Mouse (Mus musculus): ENCODE data around the gene Nptn. TPM values are rescaled to one million over a fixed set of nuclear protein-coding genes. Genes with fewer than 3 reads are reported as not detected.

The Nptn gene
- polyA plus RNA-seq, 1 experiment from 2014 or later: 130 TPM

GRCm38 (mm10) chr9:58675371-58675770 lies 93.3 kb downstream of the Nptn start:
- Histone ChIP-seq H3K4me3 (ENCODE audit: low read depth, low read length) (no peak overlapping the region), H3K27me3 (ENCODE audit: control insufficient read depth, insufficient read depth, low read length) (no peaks in the 10 kb centered on the region), H3K9me3 (ENCODE audit: control insufficient read depth, low read length) (0 out of 2 replicates have a peak, but pooled peaks cover 2% of the 10 kb centered on the region), H3K9ac (ENCODE audit: low read length) (no peak overlapping the region), H3K36me3 (ENCODE audit: control insufficient read depth, insufficient read depth, low read length) (no peaks in the 10 kb centered on the region), H3K27ac (replicated peaks) (no peak overlapping the region), H3K4me1 (replicated peaks; ENCODE audit: control insufficient read depth, insufficient read depth) (no peaks in the 10 kb centered on the region), H3K4me2 (replicated peaks; ENCODE audit: low read depth) (no peak overlapping the region)
- 57% methylated on average over 6 of the region's 6 CpGs for WGBS
- TF ChIP-seq EP300 (optimal IDR thresholded peaks at IDR 0.05) (no peak), CTCF (IDR thresholded peaks at IDR 0.05; ENCODE audit: low read depth) (no peak)
- ATAC-seq (ENCODE audit: low FRiP score, low TSS enrichment): no peak
- DNase-seq (ENCODE audit: low spot score): no peak

GRCm38 (mm10) chr9:58681411-58681810 lies 99.4 kb downstream of the Nptn start:
- Histone ChIP-seq H3K27me3 (ENCODE audit: control insufficient read depth, insufficient read depth, low read length) (no peaks in the 10 kb centered on the region), H3K9me3 (ENCODE audit: control insufficient read depth, low read length) (0 out of 2 replicates have a peak, but pooled peaks cover 2% of the 10 kb centered on the region), H3K4me1 (replicated peaks; ENCODE audit: control insufficient read depth, insufficient read depth) (no peaks in the 10 kb centered on the region), H3K9ac (ENCODE audit: low read length) (no peak overlapping the region), H3K4me3 (ENCODE audit: low read depth, low read length) (no peak overlapping the region), H3K4me2 (replicated peaks; ENCODE audit: low read depth) (no peak overlapping the region), H3K36me3 (ENCODE audit: control insufficient read depth, insufficient read depth, low read length) (no peaks in the 10 kb centered on the region), H3K27ac (replicated peaks) (no peak overlapping the region)
- no peak for TF ChIP-seq CTCF (IDR thresholded peaks at IDR 0.05; ENCODE audit: low read depth)
- no peak for TF ChIP-seq EP300 (optimal IDR thresholded peaks at IDR 0.05)
- 32% methylated on average over 2 of the region's 2 CpGs for WGBS
- no peak for DNase-seq (ENCODE audit: low spot score)
- no peak for ATAC-seq (ENCODE audit: low FRiP score, low TSS enrichment)

- ATAC-seq (ENCODE audit: low FRiP score, low TSS enrichment) (no peak), DNase-seq (ENCODE audit: low spot score) (no peak)
- Histone ChIP-seq H3K4me3 (ENCODE audit: low read depth, low read length) (no peak overlapping the region), H3K9ac (ENCODE audit: low read length) (no peak overlapping the region), H3K4me2 (replicated peaks; ENCODE audit: low read depth) (no peak overlapping the region), H3K27me3 (ENCODE audit: control insufficient read depth, insufficient read depth, low read length) (no peaks in the 10 kb centered on the region), H3K4me1 (replicated peaks; ENCODE audit: control insufficient read depth, insufficient read depth) (no peaks in the 10 kb centered on the region), H3K27ac (replicated peaks) (no peak overlapping the region), H3K9me3 (ENCODE audit: control insufficient read depth, low read length) (0 out of 2 replicates have a peak, but pooled peaks cover 2% of the 10 kb centered on the region), H3K36me3 (ENCODE audit: control insufficient read depth, insufficient read depth, low read length) (no peaks in the 10 kb centered on the region)
- no peak for TF ChIP-seq CTCF (IDR thresholded peaks at IDR 0.05; ENCODE audit: low read depth)
- no peak for TF ChIP-seq EP300 (optimal IDR thresholded peaks at IDR 0.05)
- 58% methylated on average over 6 of the region's 6 CpGs for WGBS
Observed at GRCm38 (mm10) chr9:58682106-58682505, 100.1 kb downstream of the Nptn start.

- ATAC-seq (ENCODE audit: low FRiP score, low TSS enrichment): no peak
- 58% methylated on average over 6 of the region's 6 CpGs for WGBS
- Histone ChIP-seq H3K4me3 (ENCODE audit: low read depth, low read length) (no peak overlapping the region), H3K4me1 (replicated peaks; ENCODE audit: control insufficient read depth, insufficient read depth) (no peaks in the 10 kb centered on the region), H3K9ac (ENCODE audit: low read length) (no peak overlapping the region), H3K4me2 (replicated peaks; ENCODE audit: low read depth) (no peak overlapping the region), H3K27ac (replicated peaks) (no peak overlapping the region), H3K27me3 (ENCODE audit: control insufficient read depth, insufficient read depth, low read length) (no peaks in the 10 kb centered on the region), H3K36me3 (ENCODE audit: control insufficient read depth, insufficient read depth, low read length) (no peaks in the 10 kb centered on the region), H3K9me3 (ENCODE audit: control insufficient read depth, low read length) (0 out of 2 replicates have a peak, but pooled peaks cover 2% of the 10 kb centered on the region)
- DNase-seq (ENCODE audit: low spot score): no peak
- TF ChIP-seq EP300 (optimal IDR thresholded peaks at IDR 0.05) (no peak), CTCF (IDR thresholded peaks at IDR 0.05; ENCODE audit: low read depth) (no peak)
Observed at GRCm38 (mm10) chr9:58683372-58683771, 101.3 kb downstream of the Nptn start.

GRCm38 (mm10) chr9:58685290-58685689 lies 103.2 kb downstream of the Nptn start:
- ATAC-seq (ENCODE audit: low FRiP score, low TSS enrichment) (no peak), DNase-seq (ENCODE audit: low spot score) (no peak)
- H3K4me1 ChIP-seq (replicated peaks; ENCODE audit: control insufficient read depth, insufficient read depth): no peaks in the 10 kb centered on the region
- no peak overlapping the region for H3K9ac ChIP-seq (ENCODE audit: low read length)
- WGBS: 82% methylated on average over 10 of the region's 10 CpGs
- no peaks in the 10 kb centered on the region for H3K27me3 ChIP-seq (ENCODE audit: control insufficient read depth, insufficient read depth, low read length)
- H3K36me3 ChIP-seq (ENCODE audit: control insufficient read depth, insufficient read depth, low read length): no peaks in the 10 kb centered on the region
- H3K4me3 ChIP-seq (ENCODE audit: low read depth, low read length): no peak overlapping the region
- H3K4me2 ChIP-seq (replicated peaks; ENCODE audit: low read depth): no peak overlapping the region
- no peak overlapping the region for H3K27ac ChIP-seq (replicated peaks)
- TF ChIP-seq CTCF (IDR thresholded peaks at IDR 0.05; ENCODE audit: low read depth): no peak
- TF ChIP-seq EP300 (optimal IDR thresholded peaks at IDR 0.05): no peak
- no peaks in the 10 kb centered on the region for H3K9me3 ChIP-seq (ENCODE audit: control insufficient read depth, low read length)

GRCm38 (mm10) chr9:58688076-58688475 lies 106.0 kb downstream of the Nptn start:
- ATAC-seq (ENCODE audit: low FRiP score, low TSS enrichment) (no peak), DNase-seq (ENCODE audit: low spot score) (no peak)
- H3K36me3 ChIP-seq (ENCODE audit: control insufficient read depth, insufficient read depth, low read length): no peaks in the 10 kb centered on the region
- H3K4me3 ChIP-seq (ENCODE audit: low read depth, low read length): no peak overlapping the region
- no peaks in the 10 kb centered on the region for H3K4me1 ChIP-seq (replicated peaks; ENCODE audit: control insufficient read depth, insufficient read depth)
- H3K27ac ChIP-seq (replicated peaks): no peak overlapping the region
- H3K27me3 ChIP-seq (ENCODE audit: control insufficient read depth, insufficient read depth, low read length): no peaks in the 10 kb centered on the region
- 71% methylated on average over 4 of the region's 4 CpGs for WGBS
- TF ChIP-seq CTCF (IDR thresholded peaks at IDR 0.05; ENCODE audit: low read depth) (no peak), EP300 (optimal IDR thresholded peaks at IDR 0.05) (no peak)
- no peaks in the 10 kb centered on the region for H3K9me3 ChIP-seq (ENCODE audit: control insufficient read depth, low read length)
- H3K4me2 ChIP-seq (replicated peaks; ENCODE audit: low read depth): no peak overlapping the region
- H3K9ac ChIP-seq (ENCODE audit: low read length): no peak overlapping the region

Data from stomach, postnatal 0 days (tissue).